Mouse (Mus musculus) neural tube, embryonic 13.5 days (tissue): ENCODE results near the gene Hist1h2bq. TPM values are rescaled to one million over a fixed set of nuclear protein-coding genes. Genes with fewer than 3 reads are reported as not detected.

Source experiments
- microRNA-seq: library from miRNA; unstranded; fragments of <30 nt; microRNA quantifications from one replicate; pipeline ENCODE4, GENCODE M21; 2016
- polyA plus RNA-seq: library from polyadenylated mRNA; unstranded; fragments of >200 nt; fragmentation: Nextera tagmentation; extraction: Ambion mirVana; gene quantifications from 2 replicates; pipeline ENCODE4 v1.2.1, GENCODE M21; 2015

The Hist1h2bq gene
- polyA plus RNA-seq, 1 experiment from 2014 or later = 4.3 TPM

Small RNA genes within 50 kb of the gene (microRNA-seq; reads per million reads assigned to microRNA genes)
- not detected for gene Gm19658
- not detected for gene Gm44346
- gene Gm44466 = not detected

Other genes with a start within 250 kb of the Hist1h2bq start
- gene Olfr1364, start 228.4 kb downstream of the Hist1h2bq start, polyA plus RNA-seq = not detected in 2 replicates
- not detected in 2 replicates for gene Olfr1362, start 196.2 kb downstream of the Hist1h2bq start, polyA plus RNA-seq
- gene Olfr11, start 167.7 kb downstream of the Hist1h2bq start, polyA plus RNA-seq = 0.07 TPM in 1 of 2 replicates, not detected in the other
- gene Olfr1361, start 146.8 kb downstream of the Hist1h2bq start, polyA plus RNA-seq = not detected in 2 replicates
- not detected in 2 replicates for gene Olfr1360, start 132.8 kb downstream of the Hist1h2bq start, polyA plus RNA-seq
- not detected in 2 replicates for gene Olfr1359, start 112.1 kb downstream of the Hist1h2bq start, polyA plus RNA-seq
- gene Hist1h2bl, start 94.1 kb downstream of the Hist1h2bq start, polyA plus RNA-seq = 1.4 and 1.5 TPM in 2 replicates
- gene Hist1h2ai, start 93.8 kb downstream of the Hist1h2bq start, polyA plus RNA-seq = 5.9 TPM in 1 of 2 replicates, not detected in the other
- 2.7 and 3.3 TPM in 2 replicates for gene Hist1h3h, start 92.5 kb downstream of the Hist1h2bq start, polyA plus RNA-seq
- gene Hist1h2bm, start 88.2 kb downstream of the Hist1h2bq start, polyA plus RNA-seq = 1.2 and 1.4 TPM in 2 replicates
- 1.0 and 1.7 TPM in 2 replicates for gene Hist1h4j, start 75.1 kb downstream of the Hist1h2bq start, polyA plus RNA-seq
- 0.84 and 3.9 TPM in 2 replicates for gene Hist1h4k, start 59.7 kb downstream of the Hist1h2bq start, polyA plus RNA-seq
- 6.0 and 7.6 TPM in 2 replicates for gene Hist1h2ak, start 56.4 kb downstream of the Hist1h2bq start, polyA plus RNA-seq
- gene Hist1h2bn, start 56.1 kb downstream of the Hist1h2bq start, polyA plus RNA-seq = 0.73 and 1.1 TPM in 2 replicates
- gene Hist1h1b, start 29.6 kb downstream of the Hist1h2bq start, polyA plus RNA-seq = 3.2 and 5.8 TPM in 2 replicates
- 32.1 and 33.9 TPM in 2 replicates for gene Hist1h3i, start 26.8 kb downstream of the Hist1h2bq start, polyA plus RNA-seq
- not detected in 2 replicates for gene Hist1h2an, start 23.0 kb downstream of the Hist1h2bq start, polyA plus RNA-seq
- gene Hist1h2bp, start 22.7 kb downstream of the Hist1h2bq start, polyA plus RNA-seq = 0.52 and 1.4 TPM in 2 replicates
- not detected in 2 replicates for gene Hist1h2ao, start 268 bp upstream of the Hist1h2bq start, polyA plus RNA-seq
- gene Hist1h4m, start 1.5 kb upstream of the Hist1h2bq start, polyA plus RNA-seq = not detected in 2 replicates
- gene Hist1h4n, start 22.0 kb upstream of the Hist1h2bq start, polyA plus RNA-seq = 7.0 and 7.5 TPM in 2 replicates
- 641 and 649 TPM in 2 replicates for gene Hist1h2ap, start 23.3 kb upstream of the Hist1h2bq start, polyA plus RNA-seq
- 3.9 and 5.2 TPM in 2 replicates for gene Hist1h2br, start 23.5 kb upstream of the Hist1h2bq start, polyA plus RNA-seq
- 16.0 and 16.3 TPM in 2 replicates for gene Zfp184, start 134.9 kb upstream of the Hist1h2bq start, polyA plus RNA-seq
- not detected in 2 replicates for gene Pom121l2, start 171.0 kb upstream of the Hist1h2bq start, polyA plus RNA-seq
- 0.17 and 0.18 TPM in 2 replicates for gene Prss16, start 199.5 kb upstream of the Hist1h2bq start, polyA plus RNA-seq
- 1.7 TPM in 1 of 2 replicates, not detected in the other for gene Hist1h2ah, start 225.4 kb upstream of the Hist1h2bq start, polyA plus RNA-seq
- 2.5 and 3.8 TPM in 2 replicates for gene Hist1h2bk, start 225.7 kb upstream of the Hist1h2bq start, polyA plus RNA-seq
- 8.8 and 10.1 TPM in 2 replicates for gene Hist1h4i, start 231.2 kb upstream of the Hist1h2bq start, polyA plus RNA-seq
- 8.4 and 11.4 TPM in 2 replicates for gene Hist1h2ag, start 232.7 kb upstream of the Hist1h2bq start, polyA plus RNA-seq
- gene Hist1h2bj, start 233.0 kb upstream of the Hist1h2bq start, polyA plus RNA-seq = 2.7 and 3.3 TPM in 2 replicates